Mouse (Mus musculus) small intestine, adult 2 months (tissue): ENCODE measurements around the gene Krt6b. TPM values are rescaled to one million over a fixed set of nuclear protein-coding genes. Genes with fewer than 3 reads are reported as not detected.

Experiments used
- H3K27ac ChIP-seq: fragments of 200-500 bp; 2 replicates; pipeline ENCODE4 v1.5.1; 2012; ENCODE audit warnings: low read depth, low read length, control low read depth, inconsistent platforms; ENCODE audit not compliant: insufficient read depth
- H3K27me3 ChIP-seq: fragments of 200-500 bp; 2 replicates; pipeline ENCODE4 v1.6.1; 2012; ENCODE audit warnings: mild to moderate bottlenecking, moderate library complexity, low read length, inconsistent platforms; ENCODE audit not compliant: control insufficient read depth, insufficient read depth
- H3K36me3 ChIP-seq: fragments of 200-500 bp; 2 replicates; pipeline ENCODE4 v1.6.1; 2012; ENCODE audit warnings: mild to moderate bottlenecking, low read length, control low read depth, inconsistent platforms; ENCODE audit not compliant: control insufficient read depth, insufficient read depth
- H3K4me1 ChIP-seq: fragments of 200-500 bp; 2 replicates; pipeline ENCODE4 v1.6.1; 2012; ENCODE audit warnings: low read length, inconsistent platforms, mixed read lengths; ENCODE audit not compliant: control insufficient read depth, insufficient read depth, insufficient read length
- H3K4me3 ChIP-seq: fragments of 200-500 bp; 2 replicates; pipeline ENCODE4 v1.5.1; 2012; ENCODE audit warnings: low read depth, mild to moderate bottlenecking, control low read depth, inconsistent platforms, low read length, moderate library complexity
- CTCF ChIP-seq: fragments of 200-500 bp; IDR thresholded peaks from 2 replicates; pipeline ENCODE4 v1.5.1; 2012; ENCODE audit warnings: low read depth, mild to moderate bottlenecking, control low read depth, inconsistent platforms, low read length, moderate library complexity, mixed read lengths; ENCODE audit not compliant: insufficient replicate concordance, insufficient read length; ENCODE audit errors: extremely low read depth
- POLR2A ChIP-seq: fragments of 200-500 bp; IDR thresholded peaks from 2 replicates; pipeline ENCODE4 v1.6.1; 2012; ENCODE audit warnings: low read depth, mild to moderate bottlenecking, control low read depth, inconsistent platforms, low read length, moderate library complexity
- WGBS: fragments of 180-500 bp; shearing (Covaris S2); methylation state at CpG from one replicate; pipeline ENCODE4 v1.1.7; 2018; 5-methylcytosine and 5-hydroxymethylcytosine counted together
- polyA plus RNA-seq: library from polyadenylated mRNA; depleted of rRNA; stranded (reverse); fragments of >200 nt; gene quantifications from 2 replicates; pipeline ENCODE4 v1.2.3, GENCODE M21; 2012; rRNA removed

Gene Krt6b
- polyA plus RNA-seq, 1 experiment, result 0.08 TPM

DNA sequence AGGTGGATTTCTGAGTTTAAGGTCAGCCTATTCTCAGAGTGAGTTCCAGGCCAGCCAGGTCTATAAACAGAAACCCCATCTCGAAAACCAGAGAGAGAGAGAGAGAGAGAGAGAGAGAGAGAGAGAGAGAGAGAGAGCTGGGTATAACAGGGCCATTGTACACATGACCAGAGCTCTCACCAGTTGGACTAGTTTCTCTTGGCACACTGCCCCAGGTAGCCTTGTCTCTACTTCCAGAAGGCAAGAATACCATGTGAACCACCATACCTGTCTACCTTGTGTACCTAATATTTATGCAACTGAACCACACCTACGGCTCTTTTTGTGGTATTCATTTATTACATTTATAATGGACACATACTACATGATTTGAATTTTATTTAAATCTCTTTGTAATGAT lies 8.1 kb upstream of the Krt6b start:
- Histone ChIP-seq H3K4me3 (no peak overlapping the region), H3K4me1 (no peaks in the 10 kb centered on the region), H3K27me3 (no peaks in the 10 kb centered on the region), H3K27ac (no peak overlapping the region), H3K36me3 (no peaks in the 10 kb centered on the region)
- 31% methylated on average over 2 of the region's 2 CpGs for WGBS
- TF ChIP-seq POLR2A (no peak), CTCF (no peak)

- no peaks in the 10 kb centered on the region for H3K27me3 ChIP-seq
- TF ChIP-seq POLR2A, result no peak
- no peak for TF ChIP-seq CTCF
- 81% methylated on average over 1 of the region's 1 CpGs for WGBS
- H3K4me3 ChIP-seq, result no peak overlapping the region
- no peaks in the 10 kb centered on the region for H3K36me3 ChIP-seq
- H3K4me1 ChIP-seq, result no peaks in the 10 kb centered on the region
- no peak overlapping the region for H3K27ac ChIP-seq
Measured at GRCm38 (mm10) chr15:101675978-101676377, 4.1 kb downstream of the Krt6b start.

- WGBS, result 87% methylated on average over 5 of the region's 5 CpGs
- TF ChIP-seq POLR2A (no peak), CTCF (no peak)
- H3K4me1 ChIP-seq, result no peaks in the 10 kb centered on the region
- no peaks in the 10 kb centered on the region for H3K36me3 ChIP-seq
- no peak overlapping the region for H3K27ac ChIP-seq
- H3K27me3 ChIP-seq, result no peaks in the 10 kb centered on the region
- no peak overlapping the region for H3K4me3 ChIP-seq
Measured at GRCm38 (mm10) chr15:101652736-101653265, 27.3 kb downstream of the Krt6b start.

DNA sequence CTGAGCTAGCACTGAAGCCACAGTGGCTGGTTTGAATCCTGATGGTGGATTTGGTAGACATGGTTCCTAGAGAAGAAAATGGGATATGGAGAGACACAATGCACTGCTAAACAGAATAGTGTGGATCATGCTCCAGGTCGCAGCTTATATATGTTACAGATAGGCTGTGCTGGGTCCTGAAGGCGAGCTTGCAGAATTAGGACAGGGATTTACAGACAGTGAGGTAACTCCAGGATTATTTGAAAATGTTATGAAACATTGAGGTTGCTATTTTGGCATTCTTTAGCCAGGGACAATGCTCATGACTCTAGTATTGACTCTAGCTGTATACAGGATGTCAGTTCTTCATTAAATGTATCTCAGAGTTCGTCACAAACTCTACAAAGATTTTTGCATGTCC lies 32.8 kb downstream of the Krt6b start, which contains the start of gene Gm5478:
Gene Gm5478, minus strand, starts transcription at position 101 of the 400 bp plus-strand sequence.
- H3K4me3 ChIP-seq, result no peak within 1 kb of the TSS
- 74% methylated on average over 3 of the region's 3 CpGs for WGBS
- no peaks in the 10 kb centered on the region for H3K4me1 ChIP-seq
- H3K27me3 ChIP-seq, result no peaks in the 10 kb centered on the region; the same call in 1 of the 2 replicates
- H3K27ac ChIP-seq, result no peak within 1 kb of the TSS
- H3K36me3 ChIP-seq, result no peaks in the 10 kb centered on the region
- no peak for TF ChIP-seq CTCF
- TF ChIP-seq POLR2A, result no peak

GRCm38 (mm10) chr15:101627884-101628283 lies 52.2 kb downstream of the Krt6b start, which contains the start of gene Gm5414:
TSS of gene Gm5414 (minus strand) at chr15:101628188.
- TF ChIP-seq CTCF (no peak), POLR2A (no peak)
- H3K4me3 ChIP-seq, result no peak within 1 kb of the TSS
- no peaks in the 10 kb centered on the region for H3K4me1 ChIP-seq
- no peaks in the 10 kb centered on the region for H3K36me3 ChIP-seq
- 73% methylated on average over 2 of the region's 2 CpGs for WGBS
- peaks cover 21% of the 10 kb centered on the region; the same call in 1 of the 2 replicates for H3K27me3 ChIP-seq
- no peak within 1 kb of the TSS for H3K27ac ChIP-seq

Other genes with a start within 250 kb of the Krt6b start
- gene Krt87, start 241.5 kb downstream of the Krt6b start, polyA plus RNA-seq, result 0.29 and 0.30 TPM in 2 replicates
- gene Krt88, start 232.5 kb downstream of the Krt6b start, polyA plus RNA-seq, result not detected in 2 replicates
- gene Krt81, start 216.5 kb downstream of the Krt6b start, polyA plus RNA-seq, result not detected in 2 replicates
- not detected in 2 replicates for gene Krt86, start 206.8 kb downstream of the Krt6b start, polyA plus RNA-seq
- 0.08 and 0.48 TPM in 2 replicates for gene Krt83, start 188.8 kb downstream of the Krt6b start, polyA plus RNA-seq
- not detected in 2 replicates for gene Gm49425, start 163.0 kb downstream of the Krt6b start, polyA plus RNA-seq
- 0.27 TPM in 1 of 2 replicates, not detected in the other for gene Krt84, start 147.5 kb downstream of the Krt6b start, polyA plus RNA-seq
- gene Krt82, start 129.6 kb downstream of the Krt6b start, polyA plus RNA-seq, result not detected in 2 replicates
- gene Krt90, start 117.3 kb downstream of the Krt6b start, polyA plus RNA-seq, result 0.05 TPM in 1 of 2 replicates, not detected in the other
- not detected in 2 replicates for gene Krt75, start 106.4 kb downstream of the Krt6b start, polyA plus RNA-seq
- gene Gm5414, start 52.1 kb downstream of the Krt6b start, polyA plus RNA-seq, result not detected in 2 replicates
- not detected in 2 replicates for gene Gm5478, start 32.9 kb downstream of the Krt6b start, polyA plus RNA-seq
- not detected in 2 replicates for gene Krt6a, start 14.0 kb upstream of the Krt6b start, polyA plus RNA-seq
- 0.15 and 0.43 TPM in 2 replicates for gene Krt5, start 32.6 kb upstream of the Krt6b start, polyA plus RNA-seq
- gene Krt71, start 62.8 kb upstream of the Krt6b start, polyA plus RNA-seq, result not detected in 2 replicates
- gene Krt72, start 106.2 kb upstream of the Krt6b start, polyA plus RNA-seq, result not detected in 2 replicates
- gene Krt73, start 122.1 kb upstream of the Krt6b start, polyA plus RNA-seq, result not detected in 2 replicates
- gene Krt2, start 137.9 kb upstream of the Krt6b start, polyA plus RNA-seq, result not detected in 2 replicates
- 0.09 TPM in 1 of 2 replicates, not detected in the other for gene Krt1, start 170.5 kb upstream of the Krt6b start, polyA plus RNA-seq
- gene Krt77, start 189.4 kb upstream of the Krt6b start, polyA plus RNA-seq, result not detected in 2 replicates
- gene Krt76, start 212.6 kb upstream of the Krt6b start, polyA plus RNA-seq, result not detected in 2 replicates
- 0.09 and 0.10 TPM in 2 replicates for gene Krt4, start 244.4 kb upstream of the Krt6b start, polyA plus RNA-seq